In the genomic region with DNA sequence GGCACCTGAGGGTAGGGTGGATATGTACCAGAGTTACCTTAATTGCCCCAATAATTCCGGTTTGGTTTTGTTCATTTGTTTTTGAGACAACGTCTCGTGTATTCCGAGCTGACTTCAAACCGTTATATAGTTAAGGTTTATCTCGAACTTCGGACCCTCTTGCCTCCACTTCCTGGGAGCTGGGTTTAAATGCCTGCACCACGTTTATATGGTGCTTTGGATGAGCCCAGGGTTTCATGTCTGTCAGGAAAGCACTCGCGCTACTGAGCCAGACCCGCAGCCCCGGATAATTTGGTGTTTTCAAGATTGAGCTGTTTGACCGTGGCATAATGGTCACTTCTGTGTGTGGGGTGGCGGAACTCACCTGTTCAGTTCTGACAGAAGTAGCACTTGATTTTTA, we compare ENCODE assay signal across 7 mouse cellular contexts. TPM values are rescaled to one million over a fixed set of nuclear protein-coding genes. Genes with fewer than 3 reads are reported as not detected.
DNase-seq lines count a peak whose midpoint lies in the region; ATAC-seq and TF ChIP-seq lines count a peak whose summit lies in the region.

No protein-coding gene starts in this region.

- no peak for DNase-seq in lung, postnatal 25 days (ENCODE audit: low spot score)
- no peak for DNase-seq in embryonic facial prominence, embryonic 14.5 days (ENCODE audit: low spot score)
- no peak for DNase-seq in limb, embryonic 10.5 days (ENCODE audit: low spot score)
- DNase-seq in gastrocnemius, postnatal 4 days (ENCODE audit: low spot score in 2 of 2): no peak
- DNase-seq in spleen, adult 18-20 months: no peak

- peaks cover 15% of the 10 kb centered on the region for H3K36me3 ChIP-seq in lung, embryonic 16.5 days (ENCODE audit: control insufficient read depth, insufficient read depth, low read length)
- peaks cover 28% of the 10 kb centered on the region for H3K36me3 ChIP-seq in embryonic facial prominence, embryonic 14.5 days (ENCODE audit: control insufficient read depth, insufficient read depth, low read length)
- H3K36me3 ChIP-seq in limb, embryonic 10.5 days: peaks cover 41% of the 10 kb centered on the region
- H3K36me3 ChIP-seq in small intestine, adult 2 months (ENCODE audit: control insufficient read depth, insufficient read depth, low read length): peaks cover 15% of the 10 kb centered on the region

- no peak for TF ChIP-seq CTCF in small intestine, adult 2 months (IDR thresholded peaks at IDR 0.05; ENCODE audit: extremely low read depth, insufficient read length, insufficient replicate concordance, low read depth, low read length)

- peaks cover 9% of the 10 kb centered on the region for H3K4me1 ChIP-seq in lung, embryonic 16.5 days (replicated peaks; ENCODE audit: control insufficient read depth, insufficient read depth, low read length)
- H3K4me1 ChIP-seq in embryonic facial prominence, embryonic 14.5 days (ENCODE audit: control insufficient read depth, insufficient read depth, low read length): peaks cover 13% of the 10 kb centered on the region
- H3K4me1 ChIP-seq in limb, embryonic 10.5 days: peaks cover 15% of the 10 kb centered on the region
- no peaks in the 10 kb centered on the region; the same call in 1 of the 2 replicates for H3K4me1 ChIP-seq in small intestine, adult 2 months (ENCODE audit: control insufficient read depth, insufficient read depth, insufficient read length, low read length)

- ATAC-seq in lung, embryonic 16.5 days (ENCODE audit: low read depth): no peak
- no peak for ATAC-seq in embryonic facial prominence, embryonic 14.5 days (ENCODE audit: low read depth)

- no peak overlapping the region for H3K27ac ChIP-seq in lung, embryonic 16.5 days (ENCODE audit: low read length)
- no peak overlapping the region; the same call in 1 of the 2 replicates for H3K27ac ChIP-seq in embryonic facial prominence, embryonic 14.5 days (replicated peaks; ENCODE audit: low read depth, low read length)
- peak overlapping the region; percentile 95 for H3K27ac ChIP-seq in limb, embryonic 10.5 days
- H3K27ac ChIP-seq in small intestine, adult 2 months (ENCODE audit: insufficient read depth, low read depth, low read length): no peak overlapping the region

- H3K9ac ChIP-seq in lung, embryonic 16.5 days (ENCODE audit: low read length): peak overlapping the region; percentile 97
- H3K9ac ChIP-seq in embryonic facial prominence, embryonic 14.5 days (ENCODE audit: low read depth, low read length): peak overlapping the region; percentile 89

- WGBS in lung, embryonic 16.5 days: under 1% methylated on average over 14 of the region's 14 CpGs
- WGBS in embryonic facial prominence, embryonic 14.5 days: under 1% methylated on average over 14 of the region's 14 CpGs
- 2% methylated on average over 14 of the region's 14 CpGs for WGBS in limb, embryonic 10.5 days
- 1% methylated on average over 14 of the region's 14 CpGs for WGBS in small intestine, adult 2 months

- H3K9me3 ChIP-seq in lung, embryonic 16.5 days (ENCODE audit: control insufficient read depth, low read length): no peaks in the 10 kb centered on the region
- no peaks in the 10 kb centered on the region for H3K9me3 ChIP-seq in embryonic facial prominence, embryonic 14.5 days (ENCODE audit: control insufficient read depth, low read length)
- no peaks in the 10 kb centered on the region for H3K9me3 ChIP-seq in limb, embryonic 10.5 days (replicated peaks)

- peak overlapping the region; percentile 73 for H3K4me2 ChIP-seq in lung, embryonic 16.5 days (ENCODE audit: low read depth, low read length)
- H3K4me2 ChIP-seq in embryonic facial prominence, embryonic 14.5 days (ENCODE audit: low read depth, low read length): peak overlapping the region; percentile 90

- H3K27me3 ChIP-seq in lung, embryonic 16.5 days (ENCODE audit: control insufficient read depth, insufficient read depth, low read depth, low read length): no peaks in the 10 kb centered on the region
- no peaks in the 10 kb centered on the region for H3K27me3 ChIP-seq in embryonic facial prominence, embryonic 14.5 days (replicated peaks; ENCODE audit: control insufficient read depth, insufficient read depth, low read length)
- no peaks in the 10 kb centered on the region; the same call in 1 of the 2 replicates for H3K27me3 ChIP-seq in limb, embryonic 10.5 days (ENCODE audit: low read depth, poor library complexity, severe bottlenecking)
- H3K27me3 ChIP-seq in small intestine, adult 2 months (ENCODE audit: control insufficient read depth, insufficient read depth, low read length): no peaks in the 10 kb centered on the region

- TF ChIP-seq POLR2A in small intestine, adult 2 months (IDR thresholded peaks at IDR 0.05; ENCODE audit: low read depth, low read length): no peak

- peak overlapping the region; percentile 99 for H3K4me3 ChIP-seq in lung, embryonic 16.5 days (ENCODE audit: low read length)
- peak overlapping the region; percentile 86 for H3K4me3 ChIP-seq in embryonic facial prominence, embryonic 14.5 days (ENCODE audit: low read depth, low read length)
- peak overlapping the region; percentile 98 for H3K4me3 ChIP-seq in limb, embryonic 10.5 days
- H3K4me3 ChIP-seq in small intestine, adult 2 months (ENCODE audit: low read depth, low read length): peak overlapping the region; percentile 78

RNA-seq across cellular contexts. Expression of gene Snrpa1, which starts 2.3 kb away (rescaled TPM):
- polyA plus RNA-seq in lung, embryonic 16.5 days (2015; fragmentation: Nextera tagmentation; extraction: Ambion mirVana): 153 and 155 TPM in 2 replicates
- 134 and 146 TPM in 2 replicates for polyA plus RNA-seq in embryonic facial prominence, embryonic 14.5 days (2014; fragmentation: Nextera tagmentation; extraction: Ambion mirVana)
- 276 and 312 TPM in 2 replicates for polyA plus RNA-seq in limb, embryonic 10.5 days (2016; fragmentation: Nextera tagmentation; extraction: Ambion mirVana)
- 2.2 and 4.7 TPM in 2 replicates for polyA plus RNA-seq in small intestine, adult 2 months (2012; rRNA removed)
- 10 to 100 TPM; 31.4 to 36.8 TPM for total RNA-seq in gastrocnemius, postnatal 4 days (2021)

RNA-seq across cellular contexts. Expression of gene Gm45213, which starts 17.7 kb away (rescaled TPM):
- polyA plus RNA-seq in lung, embryonic 16.5 days (2015; fragmentation: Nextera tagmentation; extraction: Ambion mirVana): not detected in 2 replicates
- polyA plus RNA-seq in embryonic facial prominence, embryonic 14.5 days (2014; fragmentation: Nextera tagmentation; extraction: Ambion mirVana): not detected in 2 replicates
- polyA plus RNA-seq in limb, embryonic 10.5 days (2016; fragmentation: Nextera tagmentation; extraction: Ambion mirVana): not detected in 2 replicates
- not detected in 2 replicates for polyA plus RNA-seq in small intestine, adult 2 months (2012; rRNA removed)
- total RNA-seq in gastrocnemius, postnatal 4 days (2021): not detected

RNA-seq across cellular contexts. Expression of gene Selenos, which starts 18.4 kb away (rescaled TPM):
- 122 and 123 TPM in 2 replicates for polyA plus RNA-seq in lung, embryonic 16.5 days (2015; fragmentation: Nextera tagmentation; extraction: Ambion mirVana)
- 137 and 140 TPM in 2 replicates for polyA plus RNA-seq in embryonic facial prominence, embryonic 14.5 days (2014; fragmentation: Nextera tagmentation; extraction: Ambion mirVana)
- 83.0 and 83.5 TPM in 2 replicates for polyA plus RNA-seq in limb, embryonic 10.5 days (2016; fragmentation: Nextera tagmentation; extraction: Ambion mirVana)
- 107 and 123 TPM in 2 replicates for polyA plus RNA-seq in small intestine, adult 2 months (2012; rRNA removed)
- 10 to 100 TPM; 45.6 to 51.9 TPM for total RNA-seq in gastrocnemius, postnatal 4 days (2021)

RNA-seq across cellular contexts. Expression of gene Chsy1, which starts 48.3 kb away (rescaled TPM):
- polyA plus RNA-seq in lung, embryonic 16.5 days (2015; fragmentation: Nextera tagmentation; extraction: Ambion mirVana): 17.1 and 17.7 TPM in 2 replicates
- 34.4 and 36.6 TPM in 2 replicates for polyA plus RNA-seq in embryonic facial prominence, embryonic 14.5 days (2014; fragmentation: Nextera tagmentation; extraction: Ambion mirVana)
- polyA plus RNA-seq in limb, embryonic 10.5 days (2016; fragmentation: Nextera tagmentation; extraction: Ambion mirVana): 12.9 and 14.8 TPM in 2 replicates
- polyA plus RNA-seq in small intestine, adult 2 months (2012; rRNA removed): 1.4 and 1.6 TPM in 2 replicates
- 10 to 100 TPM; 32.0 to 35.9 TPM for total RNA-seq in gastrocnemius, postnatal 4 days (2021)

Comparison
In these comparisons a context has a peak if more than half of its experiments do, and no peak if none do; other contexts are left out.
1. RNA of gene Snrpa1, which starts 2.3 kb away (polyA plus RNA-seq): 276 to 312 TPM in limb, embryonic 10.5 days, 153 to 155 TPM in lung, embryonic 16.5 days and 134 to 146 TPM in embryonic facial prominence, embryonic 14.5 days; 2.2 to 4.7 TPM in small intestine, adult 2 months; every median in the first group is over 10 times any median in the second.
2. Peak in every context shown above with its lines, with median percentiles within 50 percentile points of each other: H3K4me3 ChIP-seq.